Mouse (Mus musculus) forebrain, embryonic 13.5 days (tissue): ENCODE data around the gene 4933430I17Rik. TPM values are rescaled to one million over a fixed set of nuclear protein-coding genes. Genes with fewer than 3 reads are reported as not detected.
A peak's percentile ranks its signal among the peaks of the same experiment; 100 is the strongest.
"Not testable (repeated sequence)": the region's sequence is repeated elsewhere in the genome, so short reads cannot be mapped to it uniquely, and the experiment has no call there.

ENCODE experiments used
- ATAC-seq: fragments of 200-750 bp; cut with Nextera tagmentation; 2 replicates; pipeline ENCODE4 v1.8.0; 2017
- H3K27ac ChIP-seq: fragments of 300-500 bp; sonication (generic); 2 replicates; pipeline ENCODE4 v1.5.1; 2015; ENCODE audit warnings: inconsistent platforms, mild to moderate bottlenecking, moderate library complexity
- H3K27me3 ChIP-seq: fragments of 300-500 bp; sonication (generic); 2 replicates; pipeline ENCODE4 v1.6.1; 2015; ENCODE audit warnings: mild to moderate bottlenecking, inconsistent platforms
- H3K36me3 ChIP-seq: fragments of 300-500 bp; sonication (generic); 2 replicates; pipeline ENCODE4 v1.6.1; 2015; ENCODE audit warnings: mild to moderate bottlenecking, inconsistent platforms; ENCODE audit not compliant: poor library complexity, severe bottlenecking
- H3K4me1 ChIP-seq: fragments of 300-500 bp; sonication (generic); 2 replicates; pipeline ENCODE4 v1.6.1; 2015; ENCODE audit warnings: inconsistent platforms
- H3K4me2 ChIP-seq: fragments of 300-500 bp; sonication (generic); 2 replicates; pipeline ENCODE4 v1.6.1; 2015; ENCODE audit warnings: inconsistent platforms, mild to moderate bottlenecking, moderate library complexity
- H3K4me3 ChIP-seq: fragments of 300-500 bp; sonication (generic); 2 replicates; pipeline ENCODE4 v1.5.1; 2015; ENCODE audit warnings: mild to moderate bottlenecking, inconsistent platforms
- H3K9ac ChIP-seq: fragments of 300-500 bp; sonication (generic); 2 replicates; pipeline ENCODE4 v1.6.1; 2015; ENCODE audit warnings: mild to moderate bottlenecking, inconsistent platforms
- H3K9me3 ChIP-seq: fragments of 300-500 bp; sonication (generic); replicated peaks from 2 replicates; pipeline ENCODE4 v1.6.1; 2016; ENCODE audit warnings: inconsistent platforms
- WGBS: fragments of 180-500 bp; shearing (Covaris S2); methylation state at CpG from one replicate; pipeline ENCODE4 v1.1.7; 2015; 5-methylcytosine and 5-hydroxymethylcytosine counted together
- polyA plus RNA-seq: library from polyadenylated mRNA; unstranded; fragments of >200 nt; fragmentation: Nextera tagmentation; extraction: Ambion mirVana; gene quantifications from 2 replicates; pipeline ENCODE4 v1.2.1, GENCODE M21; 2015

4933430I17Rik gene
- polyA plus RNA-seq, 1 experiment from 2014 or later: 0.80 TPM

GRCm38 (mm10) chr4:62590878-62591277 lies 65.7 kb downstream of the 4933430I17Rik start:
- WGBS: 70% methylated on average over 1 of the region's 1 CpGs
- no peaks in the 10 kb centered on the region for H3K27me3 ChIP-seq
- H3K9ac ChIP-seq: no peak overlapping the region
- H3K4me2 ChIP-seq: peak overlapping the region; percentile 5; the same call in 1 of the 2 replicates
- H3K36me3 ChIP-seq: no peaks in the 10 kb centered on the region
- H3K4me3 ChIP-seq: no peak overlapping the region
- peaks cover 40% of the 10 kb centered on the region for H3K4me1 ChIP-seq
- H3K9me3 ChIP-seq: no peaks in the 10 kb centered on the region
- peak; percentile 58; the same call in 1 of the 2 replicates for ATAC-seq
- peak overlapping the region; percentile 31; the same call in 1 of the 2 replicates for H3K27ac ChIP-seq

DNA sequence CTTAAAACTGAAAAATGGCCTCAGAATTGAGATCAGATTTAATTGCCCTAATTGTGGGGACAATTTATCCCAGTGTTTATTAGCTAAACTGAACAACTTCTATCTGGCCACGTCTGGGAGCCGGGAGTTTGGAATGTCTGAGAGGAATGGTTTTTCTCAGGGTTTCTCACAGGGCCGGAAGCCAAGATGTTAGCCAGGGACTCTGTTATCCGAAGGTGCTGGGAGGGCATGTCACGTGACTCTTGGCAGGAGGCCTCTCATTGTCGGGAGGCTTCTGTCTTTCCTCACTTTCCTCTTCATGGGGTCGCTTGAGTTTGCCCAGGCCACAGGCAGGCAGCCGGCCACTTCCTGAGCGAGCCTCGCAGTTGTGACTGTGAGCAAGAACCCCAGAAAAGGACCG lies 66.2 kb downstream of the 4933430I17Rik start:
- Histone ChIP-seq H3K27me3 (no peaks in the 10 kb centered on the region), H3K4me3 (no peak overlapping the region), H3K9me3 (no peaks in the 10 kb centered on the region), H3K9ac (no peak overlapping the region), H3K36me3 (no peaks in the 10 kb centered on the region), H3K27ac (peak overlapping the region; percentile 65), H3K4me1 (peaks cover 37% of the 10 kb centered on the region), H3K4me2 (peak overlapping the region; percentile 16)
- WGBS: 4% methylated on average over 11 of the region's 11 CpGs
- peak; percentile 52 for ATAC-seq

GRCm38 (mm10) chr4:62593546-62594240 lies 68.5 kb downstream of the 4933430I17Rik start:
- not testable (repeated sequence) for H3K36me3 ChIP-seq, H3K4me2 ChIP-seq, ATAC-seq, H3K27me3 ChIP-seq, H3K4me3 ChIP-seq, H3K9ac ChIP-seq, H3K9me3 ChIP-seq
- WGBS: 90% methylated on average over 24 of the region's 24 CpGs
- H3K4me1 ChIP-seq: peaks cover 30% of the 10 kb centered on the region
- peak overlapping the region; percentile 35; the same call in 1 of the 2 replicates for H3K27ac ChIP-seq

GRCm38 (mm10) chr4:62594442-62594841 lies 69.3 kb downstream of the 4933430I17Rik start:
- ATAC-seq: peak; percentile 39; the same call in 1 of the 2 replicates
- Histone ChIP-seq H3K27me3 (no peaks in the 10 kb centered on the region), H3K9ac (no peak overlapping the region), H3K36me3 (no peaks in the 10 kb centered on the region), H3K9me3 (no peaks in the 10 kb centered on the region), H3K4me2 (no peak overlapping the region), H3K4me3 (no peak overlapping the region), H3K4me1 (peaks cover 30% of the 10 kb centered on the region), H3K27ac (no peak overlapping the region)
- 37% methylated on average over 5 of the region's 5 CpGs for WGBS

DNA sequence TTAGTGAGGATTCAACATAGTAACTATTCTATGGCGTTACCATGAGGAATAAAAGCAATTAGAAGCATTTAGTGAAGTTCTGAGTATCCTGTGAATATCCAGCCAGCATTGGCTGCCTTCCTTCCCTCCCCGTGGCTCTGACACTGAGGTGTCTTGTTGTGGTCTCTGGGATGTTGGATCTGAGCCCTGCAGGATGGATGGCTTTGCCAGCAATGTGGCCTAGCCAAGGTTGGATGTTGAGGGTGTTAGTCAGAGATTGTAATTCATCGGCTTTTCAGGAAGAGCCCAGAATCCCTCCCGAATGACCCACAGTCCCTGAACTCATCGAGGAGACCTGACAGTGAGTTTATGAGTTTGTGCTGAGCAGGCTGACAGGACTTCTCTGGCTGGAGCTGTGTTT lies 70.9 kb downstream of the 4933430I17Rik start:
- Histone ChIP-seq H3K4me2 (no peak overlapping the region), H3K27ac (no peak overlapping the region), H3K36me3 (0 out of 2 replicates have a peak, but pooled peaks cover 6% of the 10 kb centered on the region), H3K4me3 (no peak overlapping the region), H3K9me3 (no peaks in the 10 kb centered on the region; the same call in 1 of the 2 replicates), H3K4me1 (peaks cover 24% of the 10 kb centered on the region), H3K9ac (no peak overlapping the region), H3K27me3 (no peaks in the 10 kb centered on the region)
- no peak for ATAC-seq
- WGBS: 71% methylated on average over 5 of the region's 5 CpGs

Other genes starting within 250 kb of the 4933430I17Rik start
- gene Fkbp15, start 164.8 kb upstream of the 4933430I17Rik start, polyA plus RNA-seq: 19.7 and 22.8 TPM in 2 replicates
- gene Slc31a1, start 164.6 kb upstream of the 4933430I17Rik start, polyA plus RNA-seq: 38.2 and 43.1 TPM in 2 replicates
- 144 and 153 TPM in 2 replicates for gene Cdc26, start 116.7 kb upstream of the 4933430I17Rik start, polyA plus RNA-seq
- gene Prpf4, start 116.6 kb upstream of the 4933430I17Rik start, polyA plus RNA-seq: 21.3 and 24.0 TPM in 2 replicates
- not detected in 2 replicates for gene Rnf183, start 90.1 kb upstream of the 4933430I17Rik start, polyA plus RNA-seq
- 9.1 and 13.1 TPM in 2 replicates for gene Wdr31, start 54.5 kb upstream of the 4933430I17Rik start, polyA plus RNA-seq
- gene Bspry, start 45.3 kb upstream of the 4933430I17Rik start, polyA plus RNA-seq: 0.49 and 0.56 TPM in 2 replicates
- 10.5 and 11.2 TPM in 2 replicates for gene Hdhd3, start 21.9 kb upstream of the 4933430I17Rik start, polyA plus RNA-seq
- 65.4 and 69.8 TPM in 2 replicates for gene Alad, start 5.5 kb upstream of the 4933430I17Rik start, polyA plus RNA-seq
- 112 and 113 TPM in 2 replicates for gene Pole3, start 301 bp upstream of the 4933430I17Rik start, polyA plus RNA-seq
- 49.0 and 56.6 TPM in 2 replicates for gene Rgs3, start 34.5 kb downstream of the 4933430I17Rik start, polyA plus RNA-seq